In genomic region chr3:147882936-147883645, GRCm38 (mm10) we compare ENCODE assay signal across 13 mouse cellular contexts.
DNase-seq lines count a peak whose midpoint lies in the region; ATAC-seq lines count a peak whose summit lies in the region.
"Had no signal": no experiment of that assay in that cellular context is flagged by ENCODE, and none has a peak within 500 bp of the region (broad histone marks: within the 10 kb centered on the region; RNA-seq: fewer than 3 reads in every experiment).

No protein-coding gene starts in this region.

- no peak overlapping the region for H3K4me2 ChIP-seq in hindbrain, embryonic 12.5 days (replicated peaks)
- H3K4me2 ChIP-seq in neural tube, embryonic 12.5 days (replicated peaks), result 0 out of 2 replicates have a peak overlapping the region, but pooled peaks have one; percentile 5
- H3K4me2 ChIP-seq: liver, embryonic 15.5 days had no signal

- H3K4me3 ChIP-seq in hindbrain, embryonic 12.5 days, result no peak overlapping the region
- H3K4me3 ChIP-seq in neural tube, embryonic 12.5 days, result no peak overlapping the region
- H3K4me3 ChIP-seq: limb, embryonic 10.5 days; liver, embryonic 15.5 days had no signal

- WGBS in hindbrain, embryonic 12.5 days, result 43% methylated on average over 10 of the region's 10 CpGs
- WGBS in neural tube, embryonic 12.5 days, result 52% methylated on average over 10 of the region's 10 CpGs

- H3K4me1 ChIP-seq in hindbrain, embryonic 12.5 days, result peaks cover 13% of the 10 kb centered on the region
- peaks cover 12% of the 10 kb centered on the region; the same call in 1 of the 2 replicates for H3K4me1 ChIP-seq in neural tube, embryonic 12.5 days
- H3K4me1 ChIP-seq: liver, embryonic 15.5 days had no signal

- DNase-seq in heart, adult 11 months, result peak; percentile 73
- no peak for DNase-seq in heart, postnatal 10 days
- DNase-seq in embryo, embryonic 10.5 days (ENCODE audit: low spot score), result peak; percentile 15
- no peak for DNase-seq in lung, postnatal 10 days
- no peak for DNase-seq in layer of hippocampus, postnatal 14 days (ENCODE audit: low spot score in 2 of 2)
- DNase-seq in kidney, postnatal 4 days, result no peak
- DNase-seq: B cell, adult 2 months; kidney, adult 11 months; spleen, adult 18-20 months had no signal

- H3K27ac ChIP-seq in hindbrain, embryonic 12.5 days, result peak overlapping the region; percentile 67
- no peak overlapping the region for H3K27ac ChIP-seq in neural tube, embryonic 12.5 days
- H3K27ac ChIP-seq: limb, embryonic 10.5 days; liver, embryonic 15.5 days had no signal

- peak; percentile 85 for ATAC-seq in hindbrain, embryonic 12.5 days (ENCODE audit: low FRiP score)
- ATAC-seq in neural tube, embryonic 12.5 days (ENCODE audit: low FRiP score, low read depth), result peak; percentile 69

- no peaks in the 10 kb centered on the region for H3K9me3 ChIP-seq in hindbrain, embryonic 12.5 days (replicated peaks)
- no peaks in the 10 kb centered on the region for H3K9me3 ChIP-seq in neural tube, embryonic 12.5 days
- H3K9me3 ChIP-seq: limb, embryonic 10.5 days; liver, embryonic 15.5 days had no signal

- intact Hi-C loops in heart, postnatal 10 days (cut with DNase I), result no loop called here

- no peaks in the 10 kb centered on the region for H3K27me3 ChIP-seq in hindbrain, embryonic 12.5 days
- no peaks in the 10 kb centered on the region for H3K27me3 ChIP-seq in neural tube, embryonic 12.5 days (replicated peaks)
- H3K27me3 ChIP-seq: liver, embryonic 15.5 days had no signal

- H3K9ac ChIP-seq in hindbrain, embryonic 12.5 days, result no peak overlapping the region
- H3K9ac ChIP-seq in neural tube, embryonic 12.5 days, result no peak overlapping the region
- H3K9ac ChIP-seq: liver, embryonic 15.5 days had no signal

- no peaks in the 10 kb centered on the region for H3K36me3 ChIP-seq in hindbrain, embryonic 12.5 days
- H3K36me3 ChIP-seq in neural tube, embryonic 12.5 days, result no peaks in the 10 kb centered on the region
- H3K36me3 ChIP-seq: limb, embryonic 10.5 days; liver, embryonic 15.5 days had no signal

Comparison
In these comparisons a context has a peak if more than half of its experiments do, and no peak if none do; other contexts are left out.
1. DNase-seq: peak in heart, adult 11 months (single experiment) and embryo, embryonic 10.5 days (single experiment); none in heart, postnatal 10 days (0 of 2), lung, postnatal 10 days (single experiment), layer of hippocampus, postnatal 14 days (0 of 2) and kidney, postnatal 4 days (0 of 2).